Mouse (Mus musculus) megakaryocyte-erythroid progenitor cell, adult 5 weeks (primary cell): ENCODE measurements around the gene 2310046K23Rik. TPM values are rescaled to one million over a fixed set of nuclear protein-coding genes. Genes with fewer than 3 reads are reported as not detected.

ENCODE experiments used
- polyA plus RNA-seq: library from polyadenylated mRNA; stranded (reverse); fragments of >175 nt; gene quantifications from 2 replicates; pipeline ENCODE4 v1.2.3, GENCODE M21; 2012

2310046K23Rik gene
- polyA plus RNA-seq = not detected in 2 replicates

DNA sequence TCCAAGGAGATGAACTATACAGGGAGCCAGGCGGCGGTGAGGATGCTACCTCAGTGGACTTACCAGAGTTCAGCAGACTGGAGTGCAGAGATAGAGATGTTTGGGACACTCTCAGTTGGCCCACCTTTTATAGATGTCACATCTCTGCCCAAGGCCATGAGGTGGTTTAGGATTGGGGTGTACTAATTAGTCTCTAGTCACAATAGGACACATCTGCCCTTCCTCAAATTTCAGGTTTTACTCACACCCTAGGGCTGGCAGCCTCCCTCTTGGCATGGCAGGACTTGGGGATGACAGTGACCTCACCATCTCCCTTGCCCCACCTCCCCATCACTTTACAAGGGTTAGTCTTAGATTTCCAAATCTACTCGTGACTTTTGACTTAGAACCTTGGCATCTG lies at the start of gene 2310046K23Rik:
TSS of gene 2310046K23Rik (minus strand) at position 101 of the 400 bp plus-strand sequence.

DNA sequence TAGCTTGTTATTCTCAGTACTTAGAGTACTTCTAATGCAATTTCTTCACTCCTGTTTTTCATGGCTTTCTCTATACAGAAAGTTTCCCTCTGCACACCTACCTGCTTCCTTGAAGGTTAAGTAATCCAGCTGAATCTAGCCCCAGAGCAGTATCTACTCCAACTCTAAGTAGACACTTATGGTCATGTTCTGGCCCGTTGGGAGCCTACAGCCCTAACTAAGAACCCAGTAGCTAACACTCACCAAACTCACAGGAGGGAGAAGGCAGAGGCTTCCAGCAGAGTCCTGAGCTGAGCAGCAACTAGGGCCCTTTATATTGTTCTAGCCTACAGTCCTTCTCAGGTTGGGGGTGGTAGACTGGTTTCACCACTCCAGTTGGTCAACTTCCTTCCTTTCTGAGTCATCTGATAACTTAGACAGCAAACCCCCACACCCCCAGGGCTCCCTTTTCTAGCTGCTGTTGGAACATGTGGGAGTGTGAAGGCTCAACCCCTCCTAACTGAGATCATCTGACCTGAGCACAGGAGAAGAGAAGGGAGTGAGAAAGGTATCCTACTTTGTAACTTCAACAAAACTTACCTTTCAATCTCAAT lies 39.2 kb upstream of the 2310046K23Rik start, which contains the start of gene Ivl:
TSS of gene Ivl (minus strand) at position 287 of the 593 bp plus-strand sequence.

DNA sequence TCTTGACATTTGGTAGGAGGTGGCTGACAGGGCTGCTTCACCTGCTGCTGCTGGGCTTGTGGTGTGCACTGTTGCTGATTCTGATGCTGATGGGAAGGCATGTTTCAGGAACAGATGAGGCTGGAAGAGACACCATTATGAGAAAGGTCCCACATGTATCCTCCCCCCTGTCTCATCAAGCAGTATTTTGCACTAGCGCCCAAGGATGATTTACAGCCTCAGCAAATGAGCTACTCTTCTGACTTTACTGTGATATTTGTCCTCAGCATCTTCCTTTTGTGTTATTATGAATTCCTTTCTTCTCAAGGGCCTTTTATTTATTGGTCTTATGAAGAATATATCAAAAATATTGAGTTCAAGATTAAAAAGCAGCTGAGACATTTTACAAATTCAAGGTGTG lies 33.9 kb downstream of the 2310046K23Rik start, which contains the start of gene Sprr4:
TSS of gene Sprr4 (minus strand) at position 101 of the 400 bp plus-strand sequence.

DNA sequence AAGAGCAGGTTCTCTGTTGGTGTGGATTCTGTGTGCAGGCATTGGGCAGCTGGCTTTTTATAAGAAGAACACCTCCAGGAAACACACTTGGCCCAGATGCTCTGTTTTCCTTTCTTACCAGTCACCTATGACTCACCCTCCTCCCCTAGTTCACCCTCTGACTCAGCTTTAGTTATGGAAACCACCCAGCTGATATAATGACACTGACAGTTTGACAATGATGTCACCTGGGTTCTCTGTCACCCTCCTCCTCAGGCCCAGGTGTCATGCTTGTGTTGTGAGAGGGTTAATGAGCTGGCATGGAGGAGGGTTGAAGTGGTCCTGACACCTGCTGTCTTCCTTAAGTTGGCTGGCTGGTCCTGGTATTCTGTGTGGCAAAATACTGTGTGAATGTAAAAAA lies 48.4 kb downstream of the 2310046K23Rik start, which contains the start of gene Sprr1a:
TSS of gene Sprr1a (minus strand) at position 33 of the 400 bp plus-strand sequence.

Other genes starting within 250 kb of the 2310046K23Rik start
- gene Sprr2a3, start 249.1 kb downstream of the 2310046K23Rik start, polyA plus RNA-seq = not detected in 2 replicates
- gene Sprr2b, start 217.9 kb downstream of the 2310046K23Rik start, polyA plus RNA-seq = not detected in 2 replicates
- not detected in 2 replicates for gene Sprr2d, start 195.4 kb downstream of the 2310046K23Rik start, polyA plus RNA-seq
- gene Sprr2e, start 182.4 kb downstream of the 2310046K23Rik start, polyA plus RNA-seq = not detected in 2 replicates
- not detected in 2 replicates for gene Sprr2f, start 169.3 kb downstream of the 2310046K23Rik start, polyA plus RNA-seq
- not detected in 2 replicates for gene Sprr2h, start 148.8 kb downstream of the 2310046K23Rik start, polyA plus RNA-seq
- not detected in 2 replicates for gene Sprr2i, start 126.5 kb downstream of the 2310046K23Rik start, polyA plus RNA-seq
- gene Sprr2j-ps, start 116.4 kb downstream of the 2310046K23Rik start, polyA plus RNA-seq = not detected in 2 replicates
- 8.9 and 10.1 TPM in 2 replicates for gene Gm9774, start 105.1 kb downstream of the 2310046K23Rik start, polyA plus RNA-seq
- gene Sprr2k, start 101.9 kb downstream of the 2310046K23Rik start, polyA plus RNA-seq = not detected in 2 replicates
- not detected in 2 replicates for gene Sprr1b, start 95.7 kb downstream of the 2310046K23Rik start, polyA plus RNA-seq
- gene Sprr3, start 75.8 kb downstream of the 2310046K23Rik start, polyA plus RNA-seq = not detected in 2 replicates
- gene Sprr1a, start 48.6 kb downstream of the 2310046K23Rik start, polyA plus RNA-seq = 0.12 TPM in 1 of 2 replicates, not detected in the other
- not detected in 2 replicates for gene Sprr4, start 34.0 kb downstream of the 2310046K23Rik start, polyA plus RNA-seq
- gene Ivl, start 39.2 kb upstream of the 2310046K23Rik start, polyA plus RNA-seq = 0.04 TPM in 1 of 2 replicates, not detected in the other
- gene Smcp, start 54.5 kb upstream of the 2310046K23Rik start, polyA plus RNA-seq = 0.07 TPM in 1 of 2 replicates, not detected in the other
- gene 2210017I01Rik, start 73.0 kb upstream of the 2310046K23Rik start, polyA plus RNA-seq = not detected in 2 replicates
- not detected in 2 replicates for gene Lce6a, start 87.1 kb upstream of the 2310046K23Rik start, polyA plus RNA-seq
- gene Lce1a1, start 113.8 kb upstream of the 2310046K23Rik start, polyA plus RNA-seq = 0.10 TPM in 1 of 2 replicates, not detected in the other
- gene Lce1b, start 122.4 kb upstream of the 2310046K23Rik start, polyA plus RNA-seq = not detected in 2 replicates
- not detected in 2 replicates for gene Lce1a2, start 135.8 kb upstream of the 2310046K23Rik start, polyA plus RNA-seq
- not detected in 2 replicates for gene Lce1c, start 144.7 kb upstream of the 2310046K23Rik start, polyA plus RNA-seq
- gene Lce1d, start 152.7 kb upstream of the 2310046K23Rik start, polyA plus RNA-seq = not detected in 2 replicates
- gene Lce1e, start 174.6 kb upstream of the 2310046K23Rik start, polyA plus RNA-seq = not detected in 2 replicates
- not detected in 2 replicates for gene Lce1f, start 185.8 kb upstream of the 2310046K23Rik start, polyA plus RNA-seq
- gene Gm38119, start 204.6 kb upstream of the 2310046K23Rik start, polyA plus RNA-seq = not detected in 2 replicates
- not detected in 2 replicates for gene Lce1g, start 217.8 kb upstream of the 2310046K23Rik start, polyA plus RNA-seq
- not detected in 2 replicates for gene Lce1h, start 230.6 kb upstream of the 2310046K23Rik start, polyA plus RNA-seq
- gene Lce1i, start 244.4 kb upstream of the 2310046K23Rik start, polyA plus RNA-seq = not detected in 2 replicates